Mouse (Mus musculus) E14TG2a.4 (cell line): Measurements from ENCODE around the gene Dennd6b.

Experiments used
- CTCF ChIP-seq: conservative IDR thresholded peaks from 2 replicates; pipeline ENCODE4 v1.5.1; 2014; ENCODE audit warnings: low read length
- NANOG ChIP-seq: IDR thresholded peaks from 2 replicates; pipeline ENCODE4 v1.6.1; 2014; ENCODE audit warnings: borderline replicate concordance, low read length, mixed read lengths
- POU5F1 ChIP-seq: IDR thresholded peaks from 2 replicates; pipeline ENCODE4 v1.6.1; 2014; ENCODE audit warnings: low read length, borderline replicate concordance

DNA sequence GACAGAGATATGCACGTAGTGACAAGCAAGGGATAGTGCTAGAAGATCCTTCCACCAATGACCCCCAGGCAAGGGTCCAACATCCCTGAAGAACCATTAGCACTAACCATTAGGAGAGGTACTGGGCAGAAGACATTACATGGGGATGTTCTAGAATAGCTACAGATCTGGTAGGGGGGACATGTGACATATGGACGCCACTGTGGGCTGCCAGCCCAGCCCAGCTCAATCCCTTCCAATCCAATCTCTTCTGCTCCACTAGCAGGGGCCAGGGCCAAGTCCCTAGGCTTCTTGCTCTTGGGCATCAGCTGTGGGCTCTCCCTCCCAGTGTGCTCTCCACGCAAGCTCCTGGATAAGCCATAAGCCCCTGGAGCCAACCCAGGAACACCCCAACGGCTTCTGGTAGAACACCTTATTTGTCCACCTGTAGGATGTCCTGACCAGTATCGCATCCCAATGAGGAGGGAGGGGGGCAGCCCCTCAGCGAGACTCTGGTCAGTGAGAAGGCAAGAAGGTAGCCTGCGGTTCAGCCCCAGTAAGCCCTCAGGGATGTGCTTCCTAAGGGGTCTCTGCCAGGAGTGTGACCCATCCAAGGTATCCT, 17.9 kb downstream of the Dennd6b start:
- TF ChIP-seq CTCF (no peak), NANOG (no peak), POU5F1 (no peak)
